Mouse (Mus musculus) gastrocnemius, postnatal 10 days (tissue): ENCODE measurements at regions not wholly inside any gene's neighbourhood (a gene's known extent, or its start where the extent isn't known, plus 50 kb on each side); places are given as distances from the start of the nearest gene placed in this dataset.

Experiments
- DNase-seq: peaks from one replicate; pipeline ENCODE4 v3.0.0; 2021; ENCODE audit warnings: mixed read lengths

- no peak for DNase-seq
These were observed 326.9 kb downstream of the Ice1 start for GRCm38 (mm10) chr13:70310516-70310915.

DNA sequence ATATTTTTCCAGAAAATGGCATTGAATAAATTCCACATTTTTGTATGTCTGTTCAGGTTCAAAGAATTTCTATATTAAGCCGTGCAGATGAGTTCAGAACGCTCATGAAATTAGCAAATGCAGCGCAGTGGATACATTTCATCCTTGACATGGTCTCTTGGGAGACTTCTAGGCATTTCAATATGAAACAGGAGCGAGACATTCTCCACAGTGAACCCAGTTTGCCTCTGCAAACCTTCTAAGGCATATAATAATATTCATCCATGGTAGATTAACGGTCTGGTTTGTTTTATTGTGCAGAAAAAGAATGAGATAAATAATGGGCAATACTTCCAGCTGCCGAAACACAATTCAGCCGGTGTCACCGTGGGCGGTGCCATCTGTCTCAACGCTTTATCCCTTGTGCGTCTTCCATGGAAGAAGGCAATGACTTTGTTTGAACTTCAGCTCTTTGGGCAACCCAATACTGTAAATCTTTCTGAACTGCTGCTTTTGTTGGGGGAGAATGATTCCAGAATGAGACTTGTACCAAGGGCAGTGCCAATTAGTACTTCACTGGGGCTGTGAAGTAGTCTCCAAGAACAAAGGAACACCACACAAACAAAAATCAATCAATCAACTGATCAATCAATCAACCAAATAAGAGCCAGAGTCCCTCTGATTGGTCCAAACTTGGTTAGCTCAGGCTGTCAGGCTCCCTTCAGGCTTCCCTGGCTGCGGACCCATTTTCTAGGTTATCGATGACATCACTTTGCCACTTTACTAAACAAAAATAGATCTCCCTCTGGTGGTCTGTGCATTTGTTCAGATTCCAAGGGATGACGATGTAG lies 326.0 kb downstream of the Ice1 start:
- no peak for DNase-seq

- no peak for DNase-seq
These were observed 324.2 kb downstream of the Ice1 start for GRCm38 (mm10) chr13:70313205-70313604.

GRCm38 (mm10) chr13:70323537-70323936 lies 313.9 kb downstream of the Ice1 start:
- no peak for DNase-seq

DNA sequence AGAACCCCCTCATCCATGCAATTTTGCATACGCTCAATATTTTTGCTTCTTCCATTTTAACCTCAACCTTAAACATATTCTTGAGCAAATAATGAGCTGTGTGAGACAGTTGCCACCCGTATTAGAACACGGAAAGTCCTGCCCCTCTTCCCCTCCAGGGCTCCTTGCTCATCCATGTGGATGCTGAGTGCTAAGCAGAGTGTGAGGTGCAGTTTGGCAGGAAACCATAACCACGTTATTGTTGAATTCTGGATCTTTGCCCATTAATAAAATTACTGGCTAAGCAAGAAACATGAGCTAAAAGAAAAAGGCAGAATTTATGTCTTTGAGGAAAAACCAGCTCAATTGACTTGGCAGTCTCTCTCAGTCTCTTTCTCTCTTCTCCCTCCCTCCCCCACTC lies 301.4 kb downstream of the Ice1 start:
- DNase-seq, result no peak

DNA sequence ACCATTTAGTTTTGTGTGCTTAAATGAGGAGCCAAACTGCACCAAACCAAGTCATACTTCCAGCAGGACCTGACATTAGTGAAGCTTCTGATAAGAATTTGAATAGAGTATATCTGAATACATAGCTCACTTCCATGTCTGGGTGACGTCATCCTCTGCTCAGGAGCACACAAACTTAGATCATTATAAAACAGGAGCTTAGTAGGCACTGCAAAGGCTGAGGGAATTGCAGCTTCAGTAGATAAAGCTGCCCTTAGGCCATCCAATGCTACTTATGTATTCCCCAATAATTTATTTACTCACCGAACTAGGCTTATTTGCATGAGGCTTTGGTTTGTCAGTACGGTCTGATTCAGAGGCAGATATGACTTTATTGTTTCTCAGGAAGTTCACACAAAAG lies 297.0 kb downstream of the Ice1 start:
- no peak for DNase-seq

DNA sequence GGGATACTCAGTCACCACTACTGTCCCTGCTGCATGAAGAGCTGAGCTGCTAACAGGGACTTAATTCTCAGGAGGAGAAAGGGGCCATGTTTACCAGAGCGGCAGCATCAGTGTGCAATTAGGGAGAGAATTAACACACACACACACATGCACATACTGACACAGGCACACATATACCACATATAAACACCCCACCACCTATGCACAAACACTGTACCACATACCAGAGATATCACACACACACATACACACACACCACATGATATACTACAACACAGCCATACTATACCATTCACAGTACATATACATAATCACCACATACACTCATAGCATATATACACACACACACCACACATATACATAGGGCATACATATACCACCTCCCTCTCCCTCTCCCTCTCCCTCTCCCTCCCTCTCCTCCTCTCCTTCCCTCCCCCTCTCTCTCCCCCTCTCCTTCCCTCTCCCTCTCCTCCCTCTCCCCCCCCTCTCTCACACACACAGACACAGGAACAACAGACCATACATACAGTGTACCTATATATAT lies 294.2 kb downstream of the Ice1 start:
- DNase-seq, result no peak

GRCm38 (mm10) chr13:70343911-70344310 lies 293.5 kb downstream of the Ice1 start:
- no peak for DNase-seq

DNA sequence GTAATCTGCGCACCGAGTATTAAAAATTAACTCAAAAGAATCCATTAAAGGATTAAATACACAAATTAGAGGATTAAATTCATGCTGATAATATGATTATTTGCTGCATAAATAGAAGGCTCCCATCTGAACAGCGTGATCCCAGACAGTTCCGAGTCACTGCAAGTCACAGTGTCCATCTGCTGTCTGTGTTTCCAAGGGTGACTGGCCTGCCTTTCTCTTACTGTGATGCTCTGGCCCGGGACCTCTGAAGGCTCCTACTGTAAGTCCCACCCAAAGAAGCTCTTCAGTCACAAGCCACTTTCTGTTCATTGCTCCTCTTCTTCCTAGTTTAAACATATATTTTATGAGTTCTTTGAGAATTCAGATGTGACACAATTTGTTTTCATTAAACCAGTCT lies 293.1 kb downstream of the Ice1 start:
- DNase-seq, result no peak

GRCm38 (mm10) chr13:70348456-70348855 lies 289.0 kb downstream of the Ice1 start:
- no peak for DNase-seq

- no peak for DNase-seq
These were observed 288.5 kb downstream of the Ice1 start for GRCm38 (mm10) chr13:70348965-70349364.

DNA sequence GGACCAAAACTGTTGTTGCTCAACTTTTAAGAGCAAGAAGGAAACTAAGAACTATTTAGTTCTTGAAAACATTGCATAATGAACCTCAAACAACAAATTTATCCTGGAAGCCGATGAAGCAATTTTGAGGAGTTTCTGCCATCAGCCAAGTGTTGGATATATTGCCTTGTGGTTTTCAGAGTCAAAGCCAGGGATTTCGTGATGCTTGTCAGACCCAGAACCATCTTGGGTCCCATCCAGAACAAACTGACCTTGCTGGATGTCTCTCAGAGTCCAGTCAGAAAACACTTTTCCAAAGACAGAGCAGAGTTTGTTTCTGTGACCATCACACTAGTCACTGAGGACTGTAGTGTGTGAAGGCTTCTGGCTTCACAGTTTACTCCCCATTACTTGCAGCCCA lies 267.8 kb downstream of the Ice1 start:
- DNase-seq, result no peak

DNA sequence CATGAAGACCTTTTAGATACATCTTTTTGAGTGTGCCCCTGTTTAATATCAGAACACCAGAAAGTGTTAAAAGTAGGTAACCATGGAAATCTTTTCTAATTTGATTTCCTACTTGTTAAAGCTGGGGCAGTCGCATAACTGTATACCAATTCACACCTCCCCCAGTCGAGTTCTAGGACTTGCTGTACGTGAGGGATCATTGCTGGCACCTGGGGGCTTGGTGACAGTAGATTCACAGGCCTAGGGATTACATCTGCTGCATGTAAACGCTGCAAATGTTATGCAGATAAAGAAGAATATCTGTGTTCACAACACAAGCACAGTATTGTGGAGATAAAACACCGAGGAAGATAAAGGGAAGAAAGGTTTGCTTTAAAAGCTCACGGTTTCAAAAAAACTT lies 256.7 kb downstream of the Ice1 start:
- no peak for DNase-seq

- no peak for DNase-seq
These were observed 252.1 kb downstream of the Ice1 start for GRCm38 (mm10) chr13:70385292-70385691.

DNA sequence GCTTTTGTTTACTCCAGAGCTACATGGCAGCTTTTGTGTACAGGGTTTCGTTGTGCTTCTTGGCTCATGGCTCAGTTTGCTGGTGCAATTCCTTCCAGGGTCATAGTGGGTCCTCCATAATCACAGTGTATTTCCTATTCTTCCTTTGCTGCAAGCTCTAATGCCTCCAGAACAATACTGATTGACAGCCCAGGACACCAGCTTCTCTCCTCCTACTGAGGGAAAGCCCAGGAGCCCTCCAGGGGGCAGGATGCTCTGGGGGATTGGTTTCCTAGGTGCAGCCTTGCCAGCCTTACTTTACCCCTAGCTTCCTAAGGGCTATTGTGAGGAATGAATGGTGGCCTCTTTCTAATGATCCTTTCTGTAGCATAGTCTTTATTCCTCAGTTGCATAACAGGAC lies 224.6 kb downstream of the Ice1 start:
- no peak for DNase-seq

DNA sequence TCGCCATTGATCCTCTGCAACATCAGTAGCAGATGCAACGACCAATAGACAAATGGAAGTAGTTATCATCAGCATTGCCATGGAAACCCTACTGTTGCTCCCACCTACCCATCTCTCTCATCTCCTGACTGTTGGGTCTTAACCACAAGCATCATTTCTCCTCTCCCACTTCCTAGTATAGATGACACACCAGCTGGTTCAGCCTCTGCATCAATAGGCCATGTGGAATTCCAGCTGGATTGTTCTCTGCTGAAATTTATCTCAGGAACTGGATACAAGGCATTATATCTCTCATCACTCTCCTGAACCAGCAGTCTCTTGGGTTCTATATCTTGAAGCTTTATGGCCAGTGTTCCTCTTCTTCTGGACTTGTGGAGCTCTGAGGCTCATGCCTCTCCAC lies 219.3 kb downstream of the Ice1 start:
- DNase-seq, result no peak

- DNase-seq, result no peak
These were observed 198.0 kb downstream of the Ice1 start for GRCm38 (mm10) chr13:70439419-70439818.

DNA sequence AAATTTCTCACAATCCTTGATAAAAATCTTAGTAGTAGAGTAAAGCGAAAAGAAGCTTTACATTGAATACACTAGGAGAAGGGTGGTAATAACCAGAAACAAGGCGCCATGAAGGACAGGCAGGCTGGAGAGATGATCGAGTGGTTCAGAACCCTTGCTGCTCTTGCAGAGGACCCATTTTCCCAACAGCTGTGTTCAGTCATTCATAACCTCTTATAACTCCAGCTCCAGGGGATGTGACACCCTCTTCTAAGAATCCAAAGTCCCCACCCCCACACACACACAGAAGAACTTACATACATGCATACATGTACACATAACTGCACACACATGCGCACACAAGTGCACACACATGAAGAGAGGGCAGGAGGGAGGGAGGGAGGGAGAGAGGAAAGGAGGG lies 190.5 kb downstream of the Ice1 start:
- DNase-seq, result no peak

DNA sequence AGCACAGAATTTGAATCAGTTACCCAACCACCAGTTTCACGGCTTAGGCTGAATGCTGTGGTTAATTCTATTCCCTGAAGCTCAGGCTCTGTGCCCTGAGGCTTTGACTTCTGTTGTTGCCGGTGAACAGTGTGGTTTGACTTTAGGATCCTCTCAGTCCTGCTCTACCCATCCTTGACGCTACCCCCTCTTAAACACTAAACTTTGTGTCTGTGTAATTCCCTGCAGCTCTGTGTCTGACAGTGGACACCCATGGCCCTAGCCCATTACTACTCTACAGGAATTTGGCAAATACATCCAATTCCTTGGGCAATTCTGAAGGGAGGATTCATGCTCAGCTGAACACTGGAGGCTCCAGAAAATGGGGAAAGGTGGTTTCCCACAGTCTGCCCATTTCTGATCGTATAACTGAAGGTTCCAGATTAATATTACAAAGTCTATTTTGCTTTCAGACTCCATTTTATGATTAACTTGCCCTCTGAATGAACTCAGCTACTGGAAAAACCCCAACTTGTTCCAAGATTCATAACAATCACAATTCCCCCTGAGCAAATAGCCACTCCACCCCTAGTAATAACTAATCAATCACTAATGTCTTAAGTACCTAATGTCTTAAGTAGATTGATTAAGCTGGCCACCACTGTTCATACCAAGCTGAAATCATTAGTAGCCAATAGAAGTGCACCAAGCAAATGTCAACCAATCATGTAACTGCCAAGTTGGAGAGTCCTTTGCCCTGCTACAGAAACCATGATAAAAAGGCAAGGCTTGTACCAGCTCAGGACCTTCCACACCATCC lies 182.6 kb downstream of the Ice1 start:
- no peak for DNase-seq

- no peak for DNase-seq
These were observed 179.0 kb downstream of the Ice1 start for GRCm38 (mm10) chr13:70458406-70458805.

- DNase-seq, result no peak
These were observed 172.4 kb downstream of the Ice1 start for GRCm38 (mm10) chr13:70464996-70465395.

DNA sequence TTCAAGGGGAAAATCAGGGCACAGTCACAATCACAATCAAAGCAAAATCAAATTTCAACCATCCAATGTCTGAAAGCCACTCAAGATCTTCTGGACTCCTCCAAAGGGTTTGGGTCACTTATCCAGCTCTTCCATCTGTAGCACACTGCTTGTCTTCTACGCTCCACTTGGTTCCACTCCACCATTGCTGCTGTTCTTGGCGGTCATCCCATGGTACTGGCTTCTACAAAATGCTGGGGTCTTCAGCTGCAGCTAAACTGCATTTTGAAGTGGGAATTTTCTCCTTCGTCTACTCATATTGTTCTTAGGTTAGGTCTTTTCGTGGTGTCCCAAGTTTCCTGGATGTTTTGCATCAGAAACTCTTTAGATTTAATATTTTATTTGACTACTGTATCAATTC lies 162.7 kb downstream of the Ice1 start:
- no peak for DNase-seq

DNA sequence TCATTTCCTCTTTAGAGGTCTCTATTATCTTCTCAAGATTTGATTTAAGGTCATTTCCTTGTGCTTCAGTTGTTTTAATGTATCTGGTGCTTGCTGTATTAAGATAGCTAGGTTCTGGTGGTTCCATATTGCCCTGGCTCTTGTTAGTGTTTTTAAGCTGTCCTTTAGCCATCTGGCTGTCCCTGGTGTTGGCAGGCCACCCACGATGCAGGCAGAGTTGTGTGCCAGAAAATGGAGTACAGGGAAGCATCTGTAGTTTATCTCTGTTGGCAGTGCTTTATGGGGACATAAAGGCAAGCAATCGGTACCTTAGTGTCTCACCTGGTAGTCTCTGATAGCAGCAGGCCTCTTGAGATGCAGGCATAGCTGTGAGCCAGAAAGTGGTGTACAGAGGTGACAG lies 162.1 kb downstream of the Ice1 start:
- no peak for DNase-seq

GRCm38 (mm10) chr13:70499302-70499701 lies 138.1 kb downstream of the Ice1 start:
- no peak for DNase-seq
